Mouse (Mus musculus) heart, postnatal 0 days (tissue): ENCODE measurements around the gene Dppa2.

Experiments
- CTCF ChIP-seq: IDR thresholded peaks from 2 replicates; pipeline ENCODE4 v1.5.1; 2016; ENCODE audit warnings: antibody characterized with exemption, control low read depth, low read depth
- EP300 ChIP-seq: IDR thresholded peaks from 2 replicates; pipeline ENCODE4 v1.6.1; 2016; ENCODE audit warnings: antibody characterized with exemption, low read depth

DNA sequence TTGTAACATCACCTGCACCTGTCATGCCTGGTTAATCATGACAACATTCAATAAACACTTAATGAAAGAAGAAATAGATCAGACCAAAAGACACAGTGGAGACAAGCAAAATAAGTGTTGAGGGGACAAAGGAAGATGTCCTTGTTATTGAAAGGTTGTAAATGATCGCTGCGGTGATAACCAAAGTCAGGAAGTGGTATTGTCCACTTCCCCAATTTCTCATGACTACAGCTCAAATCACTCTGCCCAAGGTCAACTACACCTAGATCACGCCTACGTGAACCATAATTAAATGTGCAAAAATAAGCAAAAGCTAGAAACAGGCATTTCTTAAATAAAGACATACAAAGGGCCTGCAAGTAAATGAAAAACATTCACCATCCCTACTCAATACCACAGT is 44.2 kb upstream of the Dppa2 start:
- TF ChIP-seq EP300 (no peak), CTCF (no peak)
